Mouse (Mus musculus) cerebellum, adult 11 months (tissue): ENCODE results near the gene Brpf3.
A peak's percentile ranks its signal among the peaks of the same experiment; 100 is the strongest.

ENCODE experiments used
- DNase-seq: peaks from one replicate; pipeline ENCODE4 v3.0.0; 2022

Brpf3 gene

GRCm38 (mm10) chr17:28876331-28876730 lies 75.4 kb downstream of the Brpf3 start:
- no peak for DNase-seq

- no peak for DNase-seq
Measured at GRCm38 (mm10) chr17:28876821-28877220, 75.9 kb downstream of the Brpf3 start.

- DNase-seq: peak; percentile 64
Measured at GRCm38 (mm10) chr17:28879931-28880391, 79.1 kb downstream of the Brpf3 start.

- DNase-seq: no peak
Measured at GRCm38 (mm10) chr17:28882316-28882715, 81.4 kb downstream of the Brpf3 start.

GRCm38 (mm10) chr17:28882810-28883209 lies 81.9 kb downstream of the Brpf3 start:
- no peak for DNase-seq

- DNase-seq: no peak
Measured at GRCm38 (mm10) chr17:28883941-28884516, 83.1 kb downstream of the Brpf3 start.

- no peak for DNase-seq
Measured at GRCm38 (mm10) chr17:28885231-28885630, 84.3 kb downstream of the Brpf3 start.

- no peak for DNase-seq
Measured at GRCm38 (mm10) chr17:28886266-28886665, 85.4 kb downstream of the Brpf3 start.
